Mouse (Mus musculus): Measurements from ENCODE around the gene Casp14.

DNA sequence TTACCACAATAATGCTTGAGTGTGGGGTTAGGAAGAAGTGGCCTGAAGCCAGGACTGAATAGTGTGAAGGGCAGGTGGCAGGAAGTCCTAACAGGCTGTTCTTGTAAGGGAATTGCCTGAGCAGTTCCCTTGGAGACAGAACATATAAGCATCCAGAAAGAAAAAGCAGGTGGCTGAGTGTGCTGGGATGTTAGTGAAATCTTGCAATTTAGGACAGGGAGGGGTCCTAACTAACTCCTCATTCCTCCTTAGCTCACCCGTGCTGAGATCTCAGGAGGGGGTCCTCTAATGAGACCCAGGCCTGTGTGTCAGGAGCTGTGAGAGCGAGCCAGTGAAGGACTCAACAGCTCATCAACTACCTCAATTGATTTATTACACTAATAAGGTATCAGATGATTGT lies 5.3 kb upstream of the Casp14 start:
- no peak for TF ChIP-seq GATA1 (IDR thresholded peaks at IDR 0.05; ENCODE audit: borderline replicate concordance, low read length)
- TF ChIP-seq FLI1 (IDR thresholded peaks at IDR 0.05; ENCODE audit: low read length) = no peak
